Mouse (Mus musculus) ES-E14 (cell line): ENCODE data around the gene 1500011B03Rik.

Source experiments
- CHD2 ChIP-seq: IDR thresholded peaks from 2 replicates; pipeline ENCODE4 v1.6.1; 2014; ENCODE audit warnings: mild to moderate bottlenecking, low read depth, low read length, inconsistent platforms
- HCFC1 ChIP-seq: IDR thresholded peaks from 2 replicates; pipeline ENCODE4 v1.6.1; 2012; ENCODE audit warnings: low read length, inconsistent platforms, borderline replicate concordance; ENCODE audit not compliant: insufficient read depth
- MAFK ChIP-seq: IDR thresholded peaks from 2 replicates; pipeline ENCODE4 v1.6.1; 2014; ENCODE audit warnings: mild to moderate bottlenecking, low read depth, low read length, inconsistent platforms; ENCODE audit not compliant: insufficient read depth
- ZC3H11A ChIP-seq: IDR thresholded peaks from 2 replicates; pipeline ENCODE4 v1.6.1; 2012; ENCODE audit warnings: low read depth, mild to moderate bottlenecking, inconsistent platforms, low read length, borderline replicate concordance
- ZNF384 ChIP-seq: IDR thresholded peaks from 2 replicates; pipeline ENCODE4 v1.6.1; 2012; ENCODE audit warnings: low read depth, low read length, inconsistent platforms

GRCm38 (mm10) chr5:114795231-114795630, 28.0 kb downstream of the 1500011B03Rik start:
- TF ChIP-seq ZNF384: no peak
- no peak for TF ChIP-seq HCFC1
- no peak for TF ChIP-seq ZC3H11A
- TF ChIP-seq MAFK: no peak
- TF ChIP-seq CHD2: no peak
